Mouse (Mus musculus) liver, embryonic 15.5 days (tissue): ENCODE measurements around the gene Trh. TPM values are rescaled to one million over a fixed set of nuclear protein-coding genes. Genes with fewer than 3 reads are reported as not detected.

Experiments used
- ATAC-seq: fragments of 200-750 bp; cut with Nextera tagmentation; 2 replicates; pipeline ENCODE4 v1.8.0; 2017; ENCODE audit warnings: moderate number of reproducible peaks, mild to moderate bottlenecking, moderate library complexity; ENCODE audit not compliant: insufficient read depth
- H3K27ac ChIP-seq: fragments of 300-500 bp; sonication (generic); replicated peaks from 2 replicates; pipeline ENCODE4 v1.5.1; 2015; ENCODE audit warnings: mild to moderate bottlenecking, inconsistent platforms
- H3K27me3 ChIP-seq: fragments of 300-500 bp; sonication (generic); 2 replicates; pipeline ENCODE4 v1.6.1; 2015; ENCODE audit warnings: mild to moderate bottlenecking, inconsistent platforms
- H3K36me3 ChIP-seq: fragments of 300-500 bp; sonication (generic); replicated peaks from 2 replicates; pipeline ENCODE4 v1.6.1; 2015; ENCODE audit warnings: moderate library complexity, mild to moderate bottlenecking, inconsistent platforms
- H3K4me1 ChIP-seq: fragments of 300-500 bp; sonication (generic); replicated peaks from 2 replicates; pipeline ENCODE4 v1.6.1; 2015; ENCODE audit warnings: inconsistent platforms
- H3K4me2 ChIP-seq: fragments of 300-500 bp; sonication (generic); 2 replicates; pipeline ENCODE4 v1.6.1; 2015; ENCODE audit warnings: moderate library complexity, mild to moderate bottlenecking, inconsistent platforms
- H3K4me3 ChIP-seq: fragments of 300-500 bp; sonication (generic); replicated peaks from 2 replicates; pipeline ENCODE4 v1.5.1; 2015; ENCODE audit warnings: mild to moderate bottlenecking, inconsistent platforms
- H3K9ac ChIP-seq: fragments of 300-500 bp; sonication (generic); 2 replicates; pipeline ENCODE4 v1.6.1; 2015; ENCODE audit warnings: moderate library complexity, mild to moderate bottlenecking, inconsistent platforms
- H3K9me3 ChIP-seq: fragments of 300-500 bp; sonication (generic); replicated peaks from 2 replicates; pipeline ENCODE4 v1.6.1; 2016; ENCODE audit warnings: inconsistent platforms
- WGBS: fragments of 180-500 bp; shearing (Covaris S2); methylation state at CpG from one replicate; pipeline ENCODE4 v1.1.7; 2015; ENCODE audit warnings: mixed read lengths; ENCODE audit not compliant: insufficient replicate concordance; 5-methylcytosine and 5-hydroxymethylcytosine counted together
- polyA plus RNA-seq: library from polyadenylated mRNA; unstranded; fragments of >200 nt; fragmentation: Nextera tagmentation; extraction: Ambion mirVana; gene quantifications from 2 replicates; pipeline ENCODE4 v1.2.1, GENCODE M21; 2015

Gene Trh
- polyA plus RNA-seq = not detected in 2 replicates

- ATAC-seq = no peak
- peaks cover 47% of the 10 kb centered on the region for H3K27me3 ChIP-seq
- H3K4me3 ChIP-seq = no peak within 1 kb of the TSS
- peaks cover 8% of the 10 kb centered on the region; the same call in 1 of the 2 replicates for H3K4me1 ChIP-seq
- H3K36me3 ChIP-seq = no peaks in the 10 kb centered on the region
- 1% methylated on average over 31 of the region's 31 CpGs for WGBS
- no peak within 1 kb of the TSS for H3K9ac ChIP-seq
- 0 out of 2 replicates have a peak within 1 kb of the TSS, but pooled peaks have one; percentile 10 for H3K4me2 ChIP-seq
- no peaks in the 10 kb centered on the region for H3K9me3 ChIP-seq
- H3K27ac ChIP-seq = no peak within 1 kb of the TSS
Measured at GRCm38 (mm10) chr6:92244591-92244990, at the start of gene Trh. Gene Trh (minus strand): TSS chr6:92244650.

- Histone ChIP-seq H3K9me3 (no peaks in the 10 kb centered on the region), H3K27me3 (no peaks in the 10 kb centered on the region), H3K36me3 (no peaks in the 10 kb centered on the region), H3K4me2 (no peak overlapping the region), H3K9ac (no peak overlapping the region), H3K4me1 (no peaks in the 10 kb centered on the region), H3K27ac (no peak overlapping the region), H3K4me3 (no peak overlapping the region)
- WGBS = 60% methylated on average over 3 of the region's 3 CpGs
- ATAC-seq = no peak
Measured at GRCm38 (mm10) chr6:92290826-92291225, 46.4 kb upstream of the Trh start.

- ATAC-seq = no peak
- 14% methylated on average over 4 of the region's 4 CpGs for whole genome bisulfite sequencing
- Histone ChIP-seq H3K27ac (no peak overlapping the region), H3K9ac (no peak overlapping the region), H3K27me3 (no peaks in the 10 kb centered on the region), H3K4me1 (no peaks in the 10 kb centered on the region), H3K4me2 (no peak overlapping the region), H3K36me3 (no peaks in the 10 kb centered on the region), H3K9me3 (no peaks in the 10 kb centered on the region), H3K4me3 (no peak overlapping the region)
Measured at GRCm38 (mm10) chr6:92286889-92287288, 42.4 kb upstream of the Trh start.

- WGBS = 21% methylated on average over 4 of the region's 4 CpGs
- Histone ChIP-seq H3K4me2 (no peak overlapping the region), H3K9me3 (no peaks in the 10 kb centered on the region), H3K4me3 (no peak overlapping the region), H3K27me3 (no peaks in the 10 kb centered on the region), H3K9ac (no peak overlapping the region), H3K36me3 (no peaks in the 10 kb centered on the region), H3K4me1 (no peaks in the 10 kb centered on the region), H3K27ac (no peak overlapping the region)
- ATAC-seq = no peak
Measured at GRCm38 (mm10) chr6:92286258-92286888, 41.9 kb upstream of the Trh start.

GRCm38 (mm10) chr6:92285559-92285958 is 41.1 kb upstream of the Trh start:
- no peaks in the 10 kb centered on the region for H3K27me3 ChIP-seq
- H3K4me3 ChIP-seq = no peak overlapping the region
- no peak for ATAC-seq
- H3K4me1 ChIP-seq = no peaks in the 10 kb centered on the region
- H3K36me3 ChIP-seq = no peaks in the 10 kb centered on the region
- H3K27ac ChIP-seq = no peak overlapping the region
- H3K9me3 ChIP-seq = no peaks in the 10 kb centered on the region
- H3K9ac ChIP-seq = no peak overlapping the region
- 42% methylated on average over 4 of the region's 4 CpGs for WGBS
- no peak overlapping the region for H3K4me2 ChIP-seq

GRCm38 (mm10) chr6:92277179-92277578 is 32.7 kb upstream of the Trh start:
- Histone ChIP-seq H3K9ac (no peak overlapping the region), H3K27me3 (no peaks in the 10 kb centered on the region), H3K9me3 (no peaks in the 10 kb centered on the region), H3K36me3 (no peaks in the 10 kb centered on the region), H3K4me3 (no peak overlapping the region), H3K27ac (no peak overlapping the region), H3K4me2 (no peak overlapping the region), H3K4me1 (peaks cover 11% of the 10 kb centered on the region)
- 28% methylated on average over 1 of the region's 1 CpGs for WGBS
- no peak for ATAC-seq

- H3K27ac ChIP-seq = 0 out of 2 replicates have a peak overlapping the region, but pooled peaks have one; percentile 8
- no peaks in the 10 kb centered on the region for H3K9me3 ChIP-seq
- no peaks in the 10 kb centered on the region for H3K36me3 ChIP-seq
- no peaks in the 10 kb centered on the region for H3K27me3 ChIP-seq
- H3K4me1 ChIP-seq = peaks cover 11% of the 10 kb centered on the region
- no peak overlapping the region for H3K4me3 ChIP-seq
- WGBS = 22% methylated on average over 6 of the region's 6 CpGs
- peak; percentile 86 for ATAC-seq
- H3K9ac ChIP-seq = no peak overlapping the region
- 0 out of 2 replicates have a peak overlapping the region, but pooled peaks have one; percentile 6 for H3K4me2 ChIP-seq
Measured at GRCm38 (mm10) chr6:92273652-92274322, 29.3 kb upstream of the Trh start.

GRCm38 (mm10) chr6:92272601-92273000 is 28.2 kb upstream of the Trh start:
- no peak for ATAC-seq
- H3K4me2 ChIP-seq = no peak overlapping the region
- no peak overlapping the region for H3K27ac ChIP-seq
- no peaks in the 10 kb centered on the region for H3K27me3 ChIP-seq
- no peak overlapping the region for H3K4me3 ChIP-seq
- H3K9me3 ChIP-seq = no peaks in the 10 kb centered on the region
- H3K4me1 ChIP-seq = peaks cover 11% of the 10 kb centered on the region
- H3K36me3 ChIP-seq = no peaks in the 10 kb centered on the region
- H3K9ac ChIP-seq = no peak overlapping the region
- WGBS = 54% methylated on average over 3 of the region's 3 CpGs

- WGBS = 5% methylated on average over 4 of the region's 4 CpGs
- Histone ChIP-seq H3K4me2 (no peak overlapping the region), H3K36me3 (no peaks in the 10 kb centered on the region), H3K9ac (no peak overlapping the region), H3K27ac (no peak overlapping the region), H3K4me3 (no peak overlapping the region), H3K9me3 (no peaks in the 10 kb centered on the region), H3K4me1 (peaks cover 8% of the 10 kb centered on the region), H3K27me3 (no peaks in the 10 kb centered on the region)
- ATAC-seq = no peak
Measured at GRCm38 (mm10) chr6:92269019-92269418, 24.6 kb upstream of the Trh start.

- ATAC-seq = no peak
- 40% methylated on average over 1 of the region's 1 CpGs for WGBS
- Histone ChIP-seq H3K27me3 (no peaks in the 10 kb centered on the region), H3K4me2 (no peak overlapping the region), H3K36me3 (no peaks in the 10 kb centered on the region), H3K4me3 (no peak overlapping the region), H3K4me1 (no peaks in the 10 kb centered on the region), H3K9ac (no peak overlapping the region), H3K27ac (no peak overlapping the region), H3K9me3 (no peaks in the 10 kb centered on the region)
Measured at GRCm38 (mm10) chr6:92268001-92268400, 23.6 kb upstream of the Trh start.

GRCm38 (mm10) chr6:92261162-92261843 is 16.9 kb upstream of the Trh start:
- peaks cover 3% of the 10 kb centered on the region; the same call in 1 of the 2 replicates for H3K27me3 ChIP-seq
- 43% methylated on average over 4 of the region's 4 CpGs for WGBS
- no peak overlapping the region for H3K27ac ChIP-seq
- no peak overlapping the region for H3K4me3 ChIP-seq
- no peaks in the 10 kb centered on the region for H3K36me3 ChIP-seq
- H3K4me2 ChIP-seq = no peak overlapping the region
- H3K9me3 ChIP-seq = no peaks in the 10 kb centered on the region
- ATAC-seq = no peak
- H3K4me1 ChIP-seq = 0 out of 2 replicates have a peak, but pooled peaks cover 3% of the 10 kb centered on the region
- no peak overlapping the region for H3K9ac ChIP-seq
